Mouse (Mus musculus): ENCODE data around the gene Sspn. TPM values are rescaled to one million over a fixed set of nuclear protein-coding genes. Genes with fewer than 3 reads are reported as not detected.

Sspn gene
- total and polyA plus RNA-seq, 3 experiments = 0.04 to 0.14 (median 0.13) TPM

- no peak for DNase-seq (ENCODE audit: extremely low read depth)
- H3K4me2 ChIP-seq (ENCODE audit: insufficient read depth, low read depth, poor library complexity, severe bottlenecking) = no peak overlapping the region
- H3K4me1 ChIP-seq (ENCODE audit: control insufficient read depth in 1 of 2, insufficient read depth in 2 of 2) = peaks cover 0 to 10% of the 10 kb centered on the region in 2 experiments; a peak in 3 of 4 replicates
- TF ChIP-seq POLR2A (IDR thresholded peaks at IDR 0.05; ENCODE audit: low read depth, low read length) (no peak), NELFE (IDR thresholded peaks at IDR 0.05; ENCODE audit: low read depth, low read length) (no peak), MAZ (IDR thresholded peaks at IDR 0.05; ENCODE audit: low read depth, low read length) (no peak), ZMIZ1 (IDR thresholded peaks at IDR 0.05; ENCODE audit: low read depth, low read length) (no peak)
- H3K79me2 ChIP-seq (replicated peaks; ENCODE audit: control insufficient read depth, extremely low read depth, insufficient read depth, poor library complexity, severe bottlenecking) = no peaks in the 10 kb centered on the region
- in situ Hi-C loops (cut with MboI; ENCODE audit: low pct_ligation_motif_present, low pct_unique_long_range_greater_than_20kb, low sequenced_read_pairs) (no loop called here), dilution Hi-C loops (cut with MboI; ENCODE audit: extremely low pct_ligation_motif_present, extremely low pct_unique_long_range_greater_than_20kb, low sequenced_read_pairs) (no loop called here)
- no peak overlapping the region for H3K9ac ChIP-seq (ENCODE audit: insufficient read depth, low read depth)
- H3K9me3 ChIP-seq (replicated peaks; ENCODE audit: low read length) = no peaks in the 10 kb centered on the region
- H3K27ac ChIP-seq (ENCODE audit: insufficient read depth, low read depth) = no peak overlapping the region
- H3K27me3 ChIP-seq (replicated peaks) = no peaks in the 10 kb centered on the region
- no peaks in the 10 kb centered on the region for H3K36me3 ChIP-seq (replicated peaks in 1 of 2; ENCODE audit: control insufficient read depth in 1 of 2, insufficient read depth in 1 of 2, low read length in 1 of 2)
- no peak overlapping the region for H3K4me3 ChIP-seq (replicated peaks in 1 of 3; ENCODE audit: low read depth in 2 of 3, low read length in 2 of 3, poor library complexity in 1 of 3)
Measured at GRCm38 (mm10) chr6:146014312-146014711, 82.9 kb downstream of the Sspn start.

Other genes starting within 250 kb of the Sspn start
- 0.13 and 0.34 TPM in 2 replicates for gene Rassf8, start 184.9 kb upstream of the Sspn start, total RNA-seq (2012; rRNA removed)
- gene Rassf8, start 184.9 kb upstream of the Sspn start, total RNA-seq (2014; rRNA removed) = 0.46 and 0.48 TPM in 2 replicates
- gene Rassf8, start 184.9 kb upstream of the Sspn start, polyA plus RNA-seq (2012; ENCODE audit: insufficient read length, low read depth) = 0.59 and 0.80 TPM in 2 replicates
- gene Bhlhe41, start 66.1 kb upstream of the Sspn start, total RNA-seq (2012; rRNA removed) = 12.6 and 19.1 TPM in 2 replicates
- gene Bhlhe41, start 66.1 kb upstream of the Sspn start, total RNA-seq (2014; rRNA removed) = 11.9 and 12.5 TPM in 2 replicates
- 105 and 110 TPM in 2 replicates for gene Bhlhe41, start 66.1 kb upstream of the Sspn start, polyA plus RNA-seq (2012; ENCODE audit: insufficient read length, low read depth)

Data from CH12.LX (cell line).